In genomic region chr10:18506501-18506946, GRCm38 (mm10) we compare ENCODE assay signal across 10 mouse cellular contexts. TPM values are rescaled to one million over a fixed set of nuclear protein-coding genes. Genes with fewer than 3 reads are reported as not detected.
A peak's percentile ranks its signal among the peaks of the same experiment; 100 is the strongest.
DNase-seq lines count a peak whose midpoint lies in the region; ATAC-seq and TF ChIP-seq lines count a peak whose summit lies in the region.
"Had no signal": no experiment of that assay in that cellular context is flagged by ENCODE, and none has a peak within 500 bp of the region (broad histone marks: within the 10 kb centered on the region; RNA-seq: fewer than 3 reads in every experiment).

No protein-coding gene starts in this region.

- TF ChIP-seq EP300 in ES-Bruce4 (IDR thresholded peaks at IDR 0.05; ENCODE audit: insufficient read depth, low read depth, low read length) = 0 out of 2 replicates have a peak, but pooled peaks have one; percentile 14

- no peak for TF ChIP-seq CTCF in ES-Bruce4 (IDR thresholded peaks at IDR 0.05; ENCODE audit: low read depth, low read length)

- H3K36me3 ChIP-seq in hindbrain, embryonic 12.5 days = peaks cover 5% of the 10 kb centered on the region
- H3K36me3 ChIP-seq in hindbrain, embryonic 14.5 days (replicated peaks; ENCODE audit: control insufficient read depth, insufficient read depth) = peaks cover 6% of the 10 kb centered on the region
- no peaks in the 10 kb centered on the region for H3K36me3 ChIP-seq in ES-Bruce4 (ENCODE audit: control insufficient read depth, insufficient read depth, low read length, poor library complexity, severe bottlenecking)
- H3K36me3 ChIP-seq in embryonic facial prominence, embryonic 14.5 days (ENCODE audit: control insufficient read depth, insufficient read depth, low read length) = 0 out of 2 replicates have a peak, but pooled peaks cover 6% of the 10 kb centered on the region
- H3K36me3 ChIP-seq in limb, embryonic 14.5 days (ENCODE audit: control insufficient read depth, insufficient read depth, low read length) = peaks cover 2% of the 10 kb centered on the region; the same call in 1 of the 2 replicates

- no peak for TF ChIP-seq POLR2A in ES-Bruce4 (IDR thresholded peaks at IDR 0.05; ENCODE audit: insufficient read depth, low read length)
- no peak for TF ChIP-seq POLR2A in limb, embryonic 14.5 days (IDR thresholded peaks at IDR 0.05; ENCODE audit: borderline replicate concordance, extremely low read depth, insufficient read depth, insufficient read length)

- peaks cover 24% of the 10 kb centered on the region for H3K4me1 ChIP-seq in hindbrain, embryonic 12.5 days
- H3K4me1 ChIP-seq in hindbrain, embryonic 14.5 days (replicated peaks; ENCODE audit: control insufficient read depth, insufficient read depth, low read length) = peaks cover 29% of the 10 kb centered on the region
- H3K4me1 ChIP-seq in ES-Bruce4 (ENCODE audit: control insufficient read depth, insufficient read depth, low read length) = peaks cover 2% of the 10 kb centered on the region
- H3K4me1 ChIP-seq in embryonic facial prominence, embryonic 14.5 days (ENCODE audit: control insufficient read depth, insufficient read depth, low read length) = peaks cover 23% of the 10 kb centered on the region; the same call in 1 of the 2 replicates
- peaks cover 28% of the 10 kb centered on the region for H3K4me1 ChIP-seq in limb, embryonic 14.5 days (ENCODE audit: control insufficient read depth, insufficient read depth, low read length)

- WGBS in hindbrain, embryonic 12.5 days = 60% methylated on average over 6 of the region's 6 CpGs
- 67% methylated on average over 6 of the region's 6 CpGs for WGBS in hindbrain, embryonic 14.5 days
- WGBS in embryonic facial prominence, embryonic 14.5 days = 45% methylated on average over 6 of the region's 6 CpGs
- WGBS in limb, embryonic 14.5 days = 29% methylated on average over 6 of the region's 6 CpGs

- no peak for ATAC-seq in hindbrain, embryonic 12.5 days (ENCODE audit: low FRiP score)
- ATAC-seq in hindbrain, embryonic 14.5 days (ENCODE audit: low FRiP score) = no peak
- peak; percentile 42 for ATAC-seq in embryonic facial prominence, embryonic 14.5 days (ENCODE audit: low read depth)
- peak; percentile 63 for ATAC-seq in limb, embryonic 14.5 days (ENCODE audit: low FRiP score, low read depth)

- H3K4me3 ChIP-seq in hindbrain, embryonic 12.5 days = no peak overlapping the region
- no peak overlapping the region for H3K4me3 ChIP-seq in hindbrain, embryonic 14.5 days (replicated peaks; ENCODE audit: low read length)
- no peak overlapping the region for H3K4me3 ChIP-seq in ES-Bruce4 (ENCODE audit: low read depth, low read length)
- no peak overlapping the region for H3K4me3 ChIP-seq in embryonic facial prominence, embryonic 14.5 days (ENCODE audit: low read depth, low read length)
- H3K4me3 ChIP-seq in limb, embryonic 14.5 days (replicated peaks; ENCODE audit: low read length) = no peak overlapping the region

- 0 out of 2 replicates have a peak overlapping the region, but pooled peaks have one; percentile 14 for H3K27ac ChIP-seq in hindbrain, embryonic 12.5 days
- no peak overlapping the region for H3K27ac ChIP-seq in hindbrain, embryonic 14.5 days
- H3K27ac ChIP-seq in ES-Bruce4 (ENCODE audit: insufficient read depth, low read length) = 0 out of 2 replicates have a peak overlapping the region, but pooled peaks have one; percentile 24
- no peak overlapping the region for H3K27ac ChIP-seq in embryonic facial prominence, embryonic 14.5 days (replicated peaks; ENCODE audit: low read depth, low read length)
- 0 out of 2 replicates have a peak overlapping the region, but pooled peaks have one; percentile 26 for H3K27ac ChIP-seq in limb, embryonic 14.5 days (replicated peaks; ENCODE audit: low read depth, low read length)
- H3K27ac ChIP-seq: macrophage had no signal

- H3K9ac ChIP-seq in hindbrain, embryonic 12.5 days = no peak overlapping the region
- H3K9ac ChIP-seq in hindbrain, embryonic 14.5 days = no peak overlapping the region
- H3K9ac ChIP-seq in ES-Bruce4 (ENCODE audit: low read depth, poor library complexity, severe bottlenecking) = no peak overlapping the region
- H3K9ac ChIP-seq in embryonic facial prominence, embryonic 14.5 days (ENCODE audit: low read depth, low read length) = no peak overlapping the region
- H3K9ac ChIP-seq in limb, embryonic 14.5 days (ENCODE audit: low read depth, low read length, severe bottlenecking) = no peak overlapping the region

- no peaks in the 10 kb centered on the region for H3K9me3 ChIP-seq in hindbrain, embryonic 12.5 days (replicated peaks)
- H3K9me3 ChIP-seq in hindbrain, embryonic 14.5 days (ENCODE audit: control insufficient read depth, low read length) = no peaks in the 10 kb centered on the region
- H3K9me3 ChIP-seq in ES-Bruce4 (replicated peaks; ENCODE audit: control insufficient read depth, insufficient read depth, low read length, poor library complexity, severe bottlenecking) = no peaks in the 10 kb centered on the region
- H3K9me3 ChIP-seq in embryonic facial prominence, embryonic 14.5 days (ENCODE audit: control insufficient read depth, low read length) = no peaks in the 10 kb centered on the region
- no peaks in the 10 kb centered on the region for H3K9me3 ChIP-seq in limb, embryonic 14.5 days (ENCODE audit: control insufficient read depth, low read length)

- intact Hi-C loops in left cerebral cortex, postnatal 4 days (cut with DNase I) = no loop called here

- H3K27me3 ChIP-seq in hindbrain, embryonic 12.5 days = no peaks in the 10 kb centered on the region
- no peaks in the 10 kb centered on the region for H3K27me3 ChIP-seq in hindbrain, embryonic 14.5 days (ENCODE audit: control insufficient read depth, insufficient read depth, low read length)
- H3K27me3 ChIP-seq in ES-Bruce4 (ENCODE audit: control insufficient read depth, insufficient read depth, low read length, poor library complexity, severe bottlenecking) = no peaks in the 10 kb centered on the region
- H3K27me3 ChIP-seq in embryonic facial prominence, embryonic 14.5 days (replicated peaks; ENCODE audit: control insufficient read depth, insufficient read depth, low read length) = no peaks in the 10 kb centered on the region
- no peaks in the 10 kb centered on the region for H3K27me3 ChIP-seq in limb, embryonic 14.5 days (ENCODE audit: control insufficient read depth, insufficient read depth, low read length)

- DNase-seq in hindbrain, embryonic 14.5 days (ENCODE audit: low spot score) = no peak
- DNase-seq in embryonic facial prominence, embryonic 14.5 days (ENCODE audit: low spot score) = peak; percentile 43
- no peak for DNase-seq in limb, embryonic 14.5 days (ENCODE audit: low spot score)
- no peak for DNase-seq in ovary, adult 18-20 months (ENCODE audit: low spot score)
- DNase-seq in left cerebral cortex, adult 11 months (ENCODE audit: low spot score) = no peak
- DNase-seq in left cerebral cortex, postnatal 4 days = no peak
- DNase-seq: layer of hippocampus, adult 9-11 months had no signal

- H3K4me2 ChIP-seq in hindbrain, embryonic 12.5 days (replicated peaks) = no peak overlapping the region
- no peak overlapping the region for H3K4me2 ChIP-seq in hindbrain, embryonic 14.5 days (replicated peaks)
- no peak overlapping the region for H3K4me2 ChIP-seq in embryonic facial prominence, embryonic 14.5 days (ENCODE audit: low read depth, low read length)
- no peak overlapping the region for H3K4me2 ChIP-seq in limb, embryonic 14.5 days (replicated peaks; ENCODE audit: low read depth, low read length, severe bottlenecking)

RNA-seq across cellular contexts. Expression of gene Hebp2, which starts 39.4 kb away (rescaled TPM):
- polyA plus RNA-seq in hindbrain, embryonic 12.5 days (2016; fragmentation: Nextera tagmentation; extraction: Ambion mirVana) = 15.4 and 15.5 TPM in 2 replicates
- 13.5 and 14.2 TPM in 2 replicates for polyA plus RNA-seq in hindbrain, embryonic 14.5 days (2014; fragmentation: Nextera tagmentation; extraction: Ambion mirVana)
- 14.3 and 21.1 TPM in 2 replicates for polyA plus RNA-seq in ES-Bruce4 (2011; ENCODE audit: insufficient read depth, insufficient read length, low read depth, missing spikeins)
- polyA plus RNA-seq in embryonic facial prominence, embryonic 14.5 days (2014; fragmentation: Nextera tagmentation; extraction: Ambion mirVana) = 25.1 and 27.4 TPM in 2 replicates
- polyA plus RNA-seq in limb, embryonic 14.5 days (2012; rRNA removed) = 8.2 and 11.7 TPM in 2 replicates
- 37.0 and 38.4 TPM in 2 replicates for polyA plus RNA-seq in limb, embryonic 14.5 days (2014; fragmentation: Nextera tagmentation; extraction: Ambion mirVana)
- 1 to 10 TPM; 4.9 to 5.4 TPM for total RNA-seq in left cerebral cortex, postnatal 4 days (2021)

Comparison
In these comparisons a context has a peak if more than half of its experiments do, and no peak if none do; other contexts are left out.
1. H3K27ac ChIP-seq: peak in hindbrain, embryonic 12.5 days (single experiment), ES-Bruce4 (single experiment) and limb, embryonic 14.5 days (single experiment); none in hindbrain, embryonic 14.5 days (single experiment) and embryonic facial prominence, embryonic 14.5 days (single experiment).
2. ATAC-seq: peak in embryonic facial prominence, embryonic 14.5 days (single experiment) and limb, embryonic 14.5 days (single experiment); none in hindbrain, embryonic 12.5 days (single experiment) and hindbrain, embryonic 14.5 days (single experiment).